Mouse (Mus musculus) layer of hippocampus, adult 9-11 months (tissue): ENCODE results near the gene Gm17571.

ENCODE experiments used
- DNase-seq: peaks from one replicate; pipeline ENCODE4 v3.0.0; 2022

Gm17571 gene

GRCm38 (mm10) chr9:13454651-13455123 lies 8.1 kb upstream of the Gm17571 start:
- no peak for DNase-seq

- no peak for DNase-seq
Measured at GRCm38 (mm10) chr9:13448716-13449115, 2.2 kb upstream of the Gm17571 start.

- DNase-seq, result no peak
Measured at GRCm38 (mm10) chr9:13446236-13446635, 317 bp downstream of the Gm17571 start.

GRCm38 (mm10) chr9:13443484-13444211 lies 2.9 kb downstream of the Gm17571 start:
- no peak for DNase-seq

GRCm38 (mm10) chr9:13442012-13442735 lies 4.4 kb downstream of the Gm17571 start:
- DNase-seq, result no peak

- DNase-seq, result no peak
Measured at GRCm38 (mm10) chr9:13440911-13441310, 5.6 kb downstream of the Gm17571 start.

- DNase-seq, result no peak
Measured at GRCm38 (mm10) chr9:13433501-13434090, 13.0 kb downstream of the Gm17571 start.

- DNase-seq, result no peak
Measured at GRCm38 (mm10) chr9:13431646-13432045, 14.9 kb downstream of the Gm17571 start.

- DNase-seq, result no peak
Measured at GRCm38 (mm10) chr9:13430744-13431143, 15.8 kb downstream of the Gm17571 start.

- DNase-seq, result no peak
Measured at GRCm38 (mm10) chr9:13430302-13430701, 16.3 kb downstream of the Gm17571 start.

GRCm38 (mm10) chr9:13429477-13430125 lies 17.0 kb downstream of the Gm17571 start:
- no peak for DNase-seq

- peak; percentile 74 for DNase-seq
Measured at GRCm38 (mm10) chr9:13425031-13425940, 21.3 kb downstream of the Gm17571 start.

GRCm38 (mm10) chr9:13414230-13414766 lies 32.3 kb downstream of the Gm17571 start:
- no peak for DNase-seq
